Mouse (Mus musculus): ENCODE results near the gene Hhatl.

Gene Hhatl

DNA sequence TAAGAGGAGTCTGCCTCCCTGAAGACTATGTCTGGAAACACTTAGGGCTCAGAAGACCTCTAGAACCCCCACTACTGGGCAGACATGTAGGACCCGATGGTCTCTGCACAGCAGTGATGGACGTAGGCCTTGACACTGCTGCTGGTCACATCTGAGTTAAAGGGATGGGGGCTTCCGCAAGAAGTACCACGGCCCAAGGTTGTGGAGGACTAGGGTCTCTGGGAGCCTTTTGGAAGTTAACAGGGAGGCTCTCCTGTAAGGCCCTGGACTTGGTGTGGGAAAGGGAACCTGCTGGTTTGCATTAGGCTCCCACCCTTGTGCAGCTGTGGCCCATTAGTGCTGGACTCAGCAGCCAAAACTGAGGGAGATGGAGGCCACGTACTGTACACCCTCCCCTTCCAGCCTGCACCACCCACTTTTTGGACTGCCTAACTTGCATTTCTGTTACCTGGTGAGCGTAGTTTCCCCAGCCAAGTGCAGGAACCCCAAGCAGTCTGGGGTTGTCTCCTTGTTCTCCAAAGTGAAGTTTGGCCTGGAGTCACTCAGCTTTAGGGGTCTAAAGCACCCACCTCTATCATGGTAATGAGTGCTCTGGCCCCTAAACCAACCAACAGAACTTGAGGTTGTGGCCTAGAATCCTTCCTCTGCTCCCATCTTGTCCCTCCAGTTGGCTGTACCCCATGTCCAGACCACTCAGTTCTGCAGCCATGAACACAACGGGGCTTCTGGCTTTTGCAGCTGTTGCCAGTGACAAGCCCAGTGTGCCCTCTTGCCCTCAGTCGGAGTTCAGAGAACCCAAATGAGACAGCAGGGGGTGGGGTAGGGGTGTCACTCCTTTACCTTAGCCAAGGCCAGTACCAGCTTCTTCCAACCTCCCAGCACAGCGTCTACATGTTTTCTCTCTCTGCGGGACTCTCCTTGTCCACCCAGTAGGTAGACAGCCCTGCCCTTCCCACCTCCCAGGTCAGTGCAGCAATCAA is 34.2 kb downstream of the Hhatl start:
- DNase-seq = no peak

DNA sequence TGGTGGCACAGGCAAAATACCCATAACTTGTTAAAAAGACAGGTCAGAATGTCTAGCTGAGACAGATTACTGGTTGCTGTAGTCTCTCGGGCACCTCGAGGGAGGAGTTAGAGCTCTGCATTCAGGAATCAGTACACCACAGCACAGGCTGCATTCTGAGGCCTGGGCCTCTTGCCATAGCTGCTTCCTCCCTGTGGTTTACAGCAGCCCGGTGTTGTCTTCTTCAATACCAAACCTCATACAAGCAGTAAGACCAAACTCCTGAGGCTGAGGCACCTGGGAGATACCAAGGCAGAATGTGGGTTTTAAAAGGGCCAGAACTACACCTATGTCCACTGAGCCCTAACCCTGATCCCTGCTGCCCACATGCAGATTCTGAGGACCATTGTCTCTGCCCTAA is 34.9 kb downstream of the Hhatl start:
- no peak for DNase-seq

GRCm38 (mm10) chr9:121756785-121757184 is 35.5 kb downstream of the Hhatl start:
- DNase-seq = no peak

GRCm38 (mm10) chr9:121754624-121755023 is 37.7 kb downstream of the Hhatl start:
- no peak for DNase-seq

- DNase-seq = no peak
Observed at GRCm38 (mm10) chr9:121752774-121753173, 39.5 kb downstream of the Hhatl start.

- no peak for DNase-seq
Observed at GRCm38 (mm10) chr9:121744051-121744450, 48.3 kb downstream of the Hhatl start.

- no peak for DNase-seq
Observed at GRCm38 (mm10) chr9:121741168-121741567, 51.1 kb downstream of the Hhatl start.

DNA sequence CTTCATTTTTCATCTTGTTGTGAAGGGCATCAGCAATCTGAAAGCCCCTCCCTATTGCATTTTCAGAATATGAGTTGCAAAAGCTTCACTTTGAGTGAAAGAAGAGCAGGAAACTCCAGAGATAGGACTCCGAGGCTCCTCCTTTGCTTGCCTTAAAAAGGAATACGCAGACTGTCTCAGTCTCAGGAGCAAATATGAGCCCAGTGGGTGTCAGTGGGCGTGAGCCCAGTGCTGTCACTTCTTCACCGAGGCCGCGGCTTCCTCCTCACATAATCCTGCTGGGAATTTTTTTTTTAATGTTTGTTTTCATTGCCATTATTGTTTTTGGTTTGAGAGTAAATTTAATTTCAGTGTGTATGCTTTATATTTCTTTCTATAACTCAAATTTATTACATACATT is 51.8 kb downstream of the Hhatl start:
- no peak for DNase-seq

All from spleen, adult 18-20 months (tissue).